Mouse (Mus musculus): ENCODE data around the gene E2f4.

The E2f4 gene

GRCm38 (mm10) chr8:105350186-105350585, 52.7 kb downstream of the E2f4 start:
- DNase-seq = no peak

- no peak for DNase-seq
Measured at GRCm38 (mm10) chr8:105353583-105354135, 56.2 kb downstream of the E2f4 start.

GRCm38 (mm10) chr8:105354549-105354948, 57.1 kb downstream of the E2f4 start:
- no peak for DNase-seq

Measured in spleen, adult 18-20 months (tissue).